Mouse (Mus musculus): ENCODE measurements around the gene Optc.

Gene Optc

GRCm38 (mm10) chr1:133882283-133883217 lies 25.2 kb downstream of the Optc start:
- no peak for DNase-seq (ENCODE audit: low spot score in 2 of 2)

- DNase-seq (ENCODE audit: low spot score in 2 of 2): no peak
These were observed 26.0 kb downstream of the Optc start for GRCm38 (mm10) chr1:133881813-133882212.

- no peak for DNase-seq (ENCODE audit: low spot score in 2 of 2)
These were observed 28.9 kb downstream of the Optc start for GRCm38 (mm10) chr1:133878825-133879423.

GRCm38 (mm10) chr1:133876936-133877335 lies 30.9 kb downstream of the Optc start:
- no peak for DNase-seq (ENCODE audit: low spot score in 2 of 2)

GRCm38 (mm10) chr1:133873086-133873813 lies 34.5 kb downstream of the Optc start:
- no peak for DNase-seq (ENCODE audit: low spot score in 2 of 2)

- no peak for DNase-seq (ENCODE audit: low spot score in 2 of 2)
These were observed 36.6 kb downstream of the Optc start for GRCm38 (mm10) chr1:133871241-133871640.

GRCm38 (mm10) chr1:133869221-133869620 lies 38.6 kb downstream of the Optc start:
- no peak for DNase-seq (ENCODE audit: low spot score in 2 of 2)

- DNase-seq (ENCODE audit: low spot score in 2 of 2): no peak
These were observed 44.4 kb downstream of the Optc start for GRCm38 (mm10) chr1:133863257-133863997.

- DNase-seq (ENCODE audit: low spot score in 2 of 2): no peak
These were observed 46.8 kb downstream of the Optc start for GRCm38 (mm10) chr1:133861028-133861427.

- DNase-seq (ENCODE audit: low spot score in 2 of 2): no peak
These were observed 47.7 kb downstream of the Optc start for GRCm38 (mm10) chr1:133859821-133860711.

- no peak for DNase-seq (ENCODE audit: low spot score in 2 of 2)
These were observed 48.5 kb downstream of the Optc start for GRCm38 (mm10) chr1:133859257-133859656.

- no peak for DNase-seq (ENCODE audit: low spot score in 2 of 2)
These were observed 50.0 kb downstream of the Optc start for GRCm38 (mm10) chr1:133857781-133858180.

- DNase-seq (ENCODE audit: low spot score in 2 of 2): no peak
These were observed 50.6 kb downstream of the Optc start for GRCm38 (mm10) chr1:133857171-133857570.

GRCm38 (mm10) chr1:133856655-133857054 lies 51.1 kb downstream of the Optc start:
- no peak for DNase-seq (ENCODE audit: low spot score in 2 of 2)

GRCm38 (mm10) chr1:133856133-133856541 lies 51.7 kb downstream of the Optc start:
- DNase-seq (ENCODE audit: low spot score in 2 of 2): no peak

GRCm38 (mm10) chr1:133855274-133856017 lies 52.4 kb downstream of the Optc start:
- DNase-seq (ENCODE audit: low spot score in 2 of 2): peak in 1 of 2 experiments; percentile 31

GRCm38 (mm10) chr1:133854421-133855273 lies 53.2 kb downstream of the Optc start:
- DNase-seq (ENCODE audit: low spot score in 2 of 2): no peak

Data from frontal cortex, postnatal 14 days (tissue).